Mouse (Mus musculus): ENCODE data around the gene Gm20388.

GRCm38 (mm10) chr8:123450783-123451182 lies 3540.1 kb downstream of the Gm20388 start:
- TF ChIP-seq CTCF (IDR thresholded peaks at IDR 0.05; ENCODE audit: control insufficient read depth, insufficient read depth, low read length) (no peak), POLR2A (IDR thresholded peaks at IDR 0.05; ENCODE audit: borderline replicate concordance, control insufficient read depth, low read depth, low read length) (no peak)

Measured in bone marrow, adult 2 months (tissue).